Mouse (Mus musculus): ENCODE results near the gene Alcam. TPM values are rescaled to one million over a fixed set of nuclear protein-coding genes. Genes with fewer than 3 reads are reported as not detected.

Alcam gene
- total RNA-seq, 2 experiments from 2014 or later, result 107 to 113 TPM

- no peak for DNase-seq (ENCODE audit: extremely low spot score in 1 of 2, low spot score in 1 of 2)
Observed at GRCm38 (mm10) chr16:52292440-52293048, 161.3 kb downstream of the Alcam start.

DNA sequence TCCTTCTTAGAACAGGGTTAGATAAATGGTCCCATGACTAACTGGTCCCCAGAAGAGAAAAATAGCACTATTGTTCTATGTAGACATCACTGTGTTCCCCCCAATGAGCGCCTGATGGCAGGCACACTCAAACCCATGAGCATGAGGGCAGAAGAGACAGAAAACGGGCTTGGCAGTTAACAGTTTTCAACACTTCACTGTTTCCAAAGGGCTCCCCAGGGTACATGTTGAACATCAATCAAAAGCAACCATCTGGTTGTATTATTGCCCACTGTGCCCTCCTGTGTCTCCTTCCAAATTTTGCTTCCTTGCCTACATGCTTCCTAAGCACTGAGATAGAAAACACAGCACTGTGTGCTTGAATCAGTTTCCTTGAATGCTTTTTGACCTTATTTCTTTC lies 173.7 kb downstream of the Alcam start:
- no peak for DNase-seq (ENCODE audit: extremely low spot score in 1 of 2, low spot score in 1 of 2)

GRCm38 (mm10) chr16:52265066-52265465 lies 188.8 kb downstream of the Alcam start:
- no peak for DNase-seq (ENCODE audit: extremely low spot score in 1 of 2, low spot score in 1 of 2)

GRCm38 (mm10) chr16:52263751-52264150 lies 190.1 kb downstream of the Alcam start:
- DNase-seq (ENCODE audit: extremely low spot score in 1 of 2, low spot score in 1 of 2), result no peak

GRCm38 (mm10) chr16:52262582-52262981 lies 191.3 kb downstream of the Alcam start:
- DNase-seq (ENCODE audit: extremely low spot score in 1 of 2, low spot score in 1 of 2), result no peak

DNA sequence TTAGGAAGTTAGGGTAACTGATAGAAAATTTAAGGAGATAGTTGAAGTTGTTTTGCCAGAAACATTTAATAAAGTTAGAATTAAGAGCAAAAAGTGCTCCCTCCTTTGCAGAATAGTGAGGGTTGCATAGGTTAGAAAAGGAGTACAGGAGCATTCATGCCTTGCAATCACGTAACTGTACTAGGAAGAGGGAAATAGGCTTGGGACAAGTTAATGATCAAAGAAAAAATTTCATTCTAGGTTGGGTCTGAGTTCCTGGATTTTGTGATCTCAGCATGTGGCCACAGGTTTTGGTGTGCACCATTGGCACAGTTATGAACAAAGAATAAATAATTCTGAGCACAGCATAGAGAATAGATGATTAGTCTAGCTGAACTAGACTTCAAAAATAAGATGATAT lies 192.1 kb downstream of the Alcam start:
- no peak for DNase-seq (ENCODE audit: extremely low spot score in 1 of 2, low spot score in 1 of 2)

DNA sequence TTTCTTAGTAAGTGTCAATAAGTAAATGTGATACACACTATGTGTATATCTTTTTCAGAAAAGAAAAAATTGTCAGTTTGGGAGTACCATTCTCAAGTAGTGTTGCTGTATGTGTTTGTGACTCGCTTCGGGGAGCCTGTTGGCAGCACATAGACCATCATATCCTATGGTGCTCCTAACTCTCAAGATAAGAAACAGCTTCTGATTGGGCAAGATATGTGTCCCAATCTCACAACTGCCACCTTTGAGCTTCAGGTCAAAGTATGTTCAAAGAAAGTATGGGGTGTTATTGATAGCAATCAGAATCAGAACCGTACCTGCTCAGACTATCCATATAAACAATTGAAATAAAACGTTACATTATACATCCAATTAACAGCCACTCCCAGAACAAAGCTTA lies 202.9 kb downstream of the Alcam start:
- no peak for DNase-seq (ENCODE audit: extremely low spot score in 1 of 2, low spot score in 1 of 2)

DNA sequence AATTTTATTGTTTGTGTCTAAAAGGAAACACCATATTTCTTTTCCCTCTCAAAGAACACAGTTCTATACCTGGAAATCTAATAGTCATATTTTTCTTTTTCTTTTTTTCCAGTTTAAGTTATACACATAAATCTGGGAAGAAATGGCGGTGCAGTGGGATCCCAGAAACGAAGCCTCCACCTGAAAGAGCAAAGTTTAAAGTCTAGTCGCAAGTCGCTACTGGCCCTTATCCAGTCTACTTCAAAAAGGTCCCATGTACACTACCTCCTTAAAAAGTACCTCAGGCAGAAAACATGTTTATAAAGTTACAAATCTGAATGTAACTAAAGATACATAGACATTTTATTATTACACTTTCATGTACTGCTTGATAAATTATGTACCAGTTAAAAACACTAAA lies 203.7 kb downstream of the Alcam start:
- no peak for DNase-seq (ENCODE audit: extremely low spot score in 1 of 2, low spot score in 1 of 2)

DNA sequence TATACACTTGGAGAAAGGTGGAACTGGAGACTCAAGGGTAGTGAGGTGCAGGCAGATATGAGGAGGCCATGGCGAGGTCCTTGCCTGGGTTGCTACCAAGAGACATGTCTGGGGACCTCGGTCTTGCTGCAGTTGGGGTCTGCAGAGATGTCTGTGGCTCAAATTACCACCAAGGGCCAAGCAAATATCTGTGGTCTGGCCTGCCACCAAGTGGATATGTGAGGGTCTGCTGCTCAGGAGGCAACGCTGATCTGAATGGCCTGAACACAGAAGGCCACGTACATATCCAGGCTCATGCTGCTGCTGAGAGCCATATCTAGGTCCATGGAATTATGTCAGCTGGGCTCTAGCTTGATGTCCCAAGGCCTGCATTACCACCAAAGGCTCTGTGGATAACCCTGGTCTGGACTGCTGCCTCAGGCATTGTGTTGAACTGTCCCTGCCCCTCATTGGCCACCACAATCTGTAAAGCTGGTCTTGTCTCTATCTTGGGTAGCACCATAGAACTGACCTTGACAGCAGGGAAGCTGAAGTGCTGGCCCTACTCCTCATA lies 210.4 kb downstream of the Alcam start:
- no peak for DNase-seq (ENCODE audit: extremely low spot score in 1 of 2, low spot score in 1 of 2)

- no peak for DNase-seq (ENCODE audit: extremely low spot score in 1 of 2, low spot score in 1 of 2)
Observed at GRCm38 (mm10) chr16:52242144-52242543, 211.7 kb downstream of the Alcam start.

GRCm38 (mm10) chr16:52229930-52230329 lies 223.9 kb downstream of the Alcam start:
- no peak for DNase-seq (ENCODE audit: extremely low spot score in 1 of 2, low spot score in 1 of 2)

GRCm38 (mm10) chr16:52229446-52229845 lies 224.4 kb downstream of the Alcam start:
- DNase-seq (ENCODE audit: extremely low spot score in 1 of 2, low spot score in 1 of 2), result no peak

DNA sequence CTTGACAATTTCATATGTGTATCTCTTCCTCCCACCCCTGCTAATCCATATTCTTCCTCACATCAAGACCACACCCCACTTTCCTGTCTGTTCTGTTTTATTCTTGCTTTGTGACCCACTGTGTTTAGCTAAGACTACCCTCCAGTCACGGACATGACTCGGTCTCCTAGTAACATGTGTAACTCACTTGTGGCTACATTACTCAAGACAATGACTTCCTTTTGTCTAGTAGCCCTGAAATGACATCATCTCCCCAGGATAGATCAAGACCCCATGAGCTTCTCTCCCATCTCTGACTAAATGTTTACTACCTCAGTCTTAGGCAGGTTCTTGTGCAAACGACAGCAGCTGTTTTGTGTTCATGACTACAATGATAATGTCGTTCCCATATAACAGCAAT lies 231.0 kb downstream of the Alcam start:
- no peak for DNase-seq (ENCODE audit: extremely low spot score in 1 of 2, low spot score in 1 of 2)

- DNase-seq (ENCODE audit: extremely low spot score in 1 of 2, low spot score in 1 of 2), result peak in 1 of 2 experiments; percentile 45
Observed at GRCm38 (mm10) chr16:52219069-52219468, 234.8 kb downstream of the Alcam start.

- DNase-seq (ENCODE audit: extremely low spot score in 1 of 2, low spot score in 1 of 2), result no peak
Observed at GRCm38 (mm10) chr16:52210844-52211606, 242.8 kb downstream of the Alcam start.

DNA sequence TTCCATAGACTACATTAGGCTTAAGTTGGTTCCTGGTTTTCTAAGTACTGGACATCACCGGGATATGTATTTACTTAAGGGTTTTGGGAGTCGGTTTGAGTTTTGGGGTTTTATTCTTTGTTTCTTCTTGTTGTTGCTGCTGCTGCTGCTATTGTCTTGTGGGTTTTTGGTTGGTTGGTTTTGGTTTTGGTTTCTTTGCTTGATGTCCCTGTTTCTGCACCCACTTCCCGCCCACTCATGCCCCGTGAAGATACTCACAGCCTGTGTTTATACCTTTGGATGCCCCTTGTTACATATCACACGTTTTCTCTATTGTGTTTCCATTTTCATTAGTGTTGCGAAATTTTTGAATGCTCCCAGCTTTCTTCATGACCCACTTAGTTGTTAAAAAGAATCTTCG lies 253.8 kb downstream of the Alcam start:
- no peak for DNase-seq (ENCODE audit: extremely low spot score in 1 of 2, low spot score in 1 of 2)

Measured in layer of hippocampus, postnatal 25 days (tissue).